Mouse (Mus musculus): ENCODE measurements around the gene Cask. TPM values are rescaled to one million over a fixed set of nuclear protein-coding genes. Genes with fewer than 3 reads are reported as not detected.

Gene Cask
- polyA plus RNA-seq, 1 experiment from 2014 or later: 22.8 TPM

GRCm38 (mm10) chrX:13484447-13484846, 366.7 kb downstream of the Cask start:
- Histone ChIP-seq H3K4me1 (ENCODE audit: control insufficient read depth, insufficient read depth, low read length) (no peaks in the 10 kb centered on the region), H3K4me3 (ENCODE audit: low read length) (no peak overlapping the region), H3K9me3 (ENCODE audit: control insufficient read depth, low read length) (peaks cover 6% of the 10 kb centered on the region; the same call in 1 of the 2 replicates), H3K4me2 (replicated peaks; ENCODE audit: low read depth, low read length) (no peak overlapping the region), H3K27ac (ENCODE audit: low read depth, low read length) (no peak overlapping the region), H3K36me3 (ENCODE audit: control insufficient read depth, insufficient read depth, low read length) (no peaks in the 10 kb centered on the region), H3K27me3 (ENCODE audit: control insufficient read depth, insufficient read depth, low read length) (no peaks in the 10 kb centered on the region), H3K9ac (ENCODE audit: low read depth, low read length) (no peak overlapping the region)
- no peak for ATAC-seq (ENCODE audit: low FRiP score, low TSS enrichment)

- 87% methylated on average over 1 of the region's 1 CpGs for WGBS
- Histone ChIP-seq H3K27me3 (ENCODE audit: control insufficient read depth, insufficient read depth, low read length) (no peaks in the 10 kb centered on the region; the same call in 1 of the 2 replicates), H3K4me3 (ENCODE audit: low read length) (no peak overlapping the region), H3K9me3 (ENCODE audit: control insufficient read depth, low read length) (peaks cover 6% of the 10 kb centered on the region; the same call in 1 of the 2 replicates), H3K27ac (ENCODE audit: low read depth, low read length) (no peak overlapping the region), H3K4me2 (replicated peaks; ENCODE audit: low read depth, low read length) (no peak overlapping the region), H3K36me3 (ENCODE audit: control insufficient read depth, insufficient read depth, low read length) (no peaks in the 10 kb centered on the region), H3K9ac (ENCODE audit: low read depth, low read length) (no peak overlapping the region), H3K4me1 (ENCODE audit: control insufficient read depth, insufficient read depth, low read length) (no peaks in the 10 kb centered on the region)
- no peak for ATAC-seq (ENCODE audit: low FRiP score, low TSS enrichment)
Measured at GRCm38 (mm10) chrX:13482576-13482975, 368.6 kb downstream of the Cask start.

- Histone ChIP-seq H3K36me3 (ENCODE audit: control insufficient read depth, insufficient read depth, low read length) (no peaks in the 10 kb centered on the region), H3K27me3 (ENCODE audit: control insufficient read depth, insufficient read depth, low read length) (no peaks in the 10 kb centered on the region; the same call in 1 of the 2 replicates), H3K4me1 (ENCODE audit: control insufficient read depth, insufficient read depth, low read length) (no peaks in the 10 kb centered on the region), H3K9ac (ENCODE audit: low read depth, low read length) (no peak overlapping the region), H3K9me3 (ENCODE audit: control insufficient read depth, low read length) (no peaks in the 10 kb centered on the region), H3K27ac (ENCODE audit: low read depth, low read length) (no peak overlapping the region), H3K4me3 (ENCODE audit: low read length) (no peak overlapping the region), H3K4me2 (replicated peaks; ENCODE audit: low read depth, low read length) (no peak overlapping the region)
- no peak for ATAC-seq (ENCODE audit: low FRiP score, low TSS enrichment)
Measured at GRCm38 (mm10) chrX:13479570-13479969, 371.6 kb downstream of the Cask start.

GRCm38 (mm10) chrX:13478298-13478697, 372.9 kb downstream of the Cask start:
- Histone ChIP-seq H3K4me3 (ENCODE audit: low read length) (no peak overlapping the region), H3K27me3 (ENCODE audit: control insufficient read depth, insufficient read depth, low read length) (no peaks in the 10 kb centered on the region; the same call in 1 of the 2 replicates), H3K9me3 (ENCODE audit: control insufficient read depth, low read length) (no peaks in the 10 kb centered on the region), H3K27ac (ENCODE audit: low read depth, low read length) (no peak overlapping the region), H3K4me1 (ENCODE audit: control insufficient read depth, insufficient read depth, low read length) (no peaks in the 10 kb centered on the region), H3K36me3 (ENCODE audit: control insufficient read depth, insufficient read depth, low read length) (no peaks in the 10 kb centered on the region), H3K4me2 (replicated peaks; ENCODE audit: low read depth, low read length) (no peak overlapping the region), H3K9ac (ENCODE audit: low read depth, low read length) (no peak overlapping the region)
- ATAC-seq (ENCODE audit: low FRiP score, low TSS enrichment): no peak
- 65% methylated on average over 5 of the region's 5 CpGs for WGBS

- H3K36me3 ChIP-seq (ENCODE audit: control insufficient read depth, insufficient read depth, low read length): no peaks in the 10 kb centered on the region
- no peak overlapping the region for H3K4me3 ChIP-seq (ENCODE audit: low read length)
- no peaks in the 10 kb centered on the region for H3K4me1 ChIP-seq (ENCODE audit: control insufficient read depth, insufficient read depth, low read length)
- H3K27me3 ChIP-seq (ENCODE audit: control insufficient read depth, insufficient read depth, low read length): no peaks in the 10 kb centered on the region; the same call in 1 of the 2 replicates
- H3K27ac ChIP-seq (ENCODE audit: low read depth, low read length): no peak overlapping the region
- ATAC-seq (ENCODE audit: low FRiP score, low TSS enrichment): no peak
- H3K4me2 ChIP-seq (replicated peaks; ENCODE audit: low read depth, low read length): no peak overlapping the region
- H3K9ac ChIP-seq (ENCODE audit: low read depth, low read length): no peak overlapping the region
- no peaks in the 10 kb centered on the region for H3K9me3 ChIP-seq (ENCODE audit: control insufficient read depth, low read length)
- WGBS: 68% methylated on average over 2 of the region's 2 CpGs
Measured at GRCm38 (mm10) chrX:13477596-13477995, 373.6 kb downstream of the Cask start.

- no peak for ATAC-seq (ENCODE audit: low FRiP score, low TSS enrichment)
- H3K36me3 ChIP-seq (ENCODE audit: control insufficient read depth, insufficient read depth, low read length): no peaks in the 10 kb centered on the region
Measured at GRCm38 (mm10) chrX:13475382-13475781, 375.8 kb downstream of the Cask start.

GRCm38 (mm10) chrX:13472751-13473225, 378.4 kb downstream of the Cask start:
- no peak for ATAC-seq (ENCODE audit: low FRiP score, low TSS enrichment)
- Histone ChIP-seq H3K4me3 (ENCODE audit: low read length) (no peak overlapping the region), H3K9ac (ENCODE audit: low read depth, low read length) (no peak overlapping the region), H3K27ac (ENCODE audit: low read depth, low read length) (no peak overlapping the region), H3K36me3 (ENCODE audit: control insufficient read depth, insufficient read depth, low read length) (no peaks in the 10 kb centered on the region), H3K4me2 (replicated peaks; ENCODE audit: low read depth, low read length) (no peak overlapping the region), H3K27me3 (ENCODE audit: control insufficient read depth, insufficient read depth, low read length) (no peaks in the 10 kb centered on the region; the same call in 1 of the 2 replicates), H3K4me1 (ENCODE audit: control insufficient read depth, insufficient read depth, low read length) (no peaks in the 10 kb centered on the region), H3K9me3 (ENCODE audit: control insufficient read depth, low read length) (no peaks in the 10 kb centered on the region)
- WGBS: 73% methylated on average over 4 of the region's 4 CpGs

More at GRCm38 (mm10) chrX:13475382-13475781, 375.8 kb downstream of the Cask start:
- no peaks in the 10 kb centered on the region for H3K4me1 ChIP-seq (ENCODE audit: control insufficient read depth, insufficient read depth, low read length)
- no peaks in the 10 kb centered on the region for H3K9me3 ChIP-seq (ENCODE audit: control insufficient read depth, low read length)
- no peaks in the 10 kb centered on the region; the same call in 1 of the 2 replicates for H3K27me3 ChIP-seq (ENCODE audit: control insufficient read depth, insufficient read depth, low read length)
- H3K4me3 ChIP-seq (ENCODE audit: low read length): no peak overlapping the region
- no peak overlapping the region for H3K4me2 ChIP-seq (replicated peaks; ENCODE audit: low read depth, low read length)
- WGBS: 67% methylated on average over 1 of the region's 1 CpGs
- H3K27ac ChIP-seq (ENCODE audit: low read depth, low read length): no peak overlapping the region
- no peak overlapping the region for H3K9ac ChIP-seq (ENCODE audit: low read depth, low read length)

GRCm38 (mm10) chrX:13471925-13472324, 379.2 kb downstream of the Cask start:
- Histone ChIP-seq H3K27me3 (ENCODE audit: control insufficient read depth, insufficient read depth, low read length) (no peaks in the 10 kb centered on the region), H3K9ac (ENCODE audit: low read depth, low read length) (no peak overlapping the region), H3K27ac (ENCODE audit: low read depth, low read length) (no peak overlapping the region), H3K36me3 (ENCODE audit: control insufficient read depth, insufficient read depth, low read length) (no peaks in the 10 kb centered on the region), H3K9me3 (ENCODE audit: control insufficient read depth, low read length) (no peaks in the 10 kb centered on the region), H3K4me3 (ENCODE audit: low read length) (no peak overlapping the region), H3K4me1 (ENCODE audit: control insufficient read depth, insufficient read depth, low read length) (no peaks in the 10 kb centered on the region), H3K4me2 (replicated peaks; ENCODE audit: low read depth, low read length) (no peak overlapping the region)
- no peak for ATAC-seq (ENCODE audit: low FRiP score, low TSS enrichment)
- 79% methylated on average over 3 of the region's 3 CpGs for WGBS

- Histone ChIP-seq H3K4me1 (ENCODE audit: control insufficient read depth, insufficient read depth, low read length) (no peaks in the 10 kb centered on the region), H3K4me3 (ENCODE audit: low read length) (no peak overlapping the region), H3K9ac (ENCODE audit: low read depth, low read length) (no peak overlapping the region), H3K27ac (ENCODE audit: low read depth, low read length) (no peak overlapping the region), H3K9me3 (ENCODE audit: control insufficient read depth, low read length) (no peaks in the 10 kb centered on the region), H3K27me3 (ENCODE audit: control insufficient read depth, insufficient read depth, low read length) (no peaks in the 10 kb centered on the region), H3K4me2 (replicated peaks; ENCODE audit: low read depth, low read length) (no peak overlapping the region), H3K36me3 (ENCODE audit: control insufficient read depth, insufficient read depth, low read length) (no peaks in the 10 kb centered on the region)
- 74% methylated on average over 9 of the region's 9 CpGs for WGBS
- no peak for ATAC-seq (ENCODE audit: low FRiP score, low TSS enrichment)
Measured at GRCm38 (mm10) chrX:13469160-13470116, 381.7 kb downstream of the Cask start.

All from kidney, embryonic 14.5 days (tissue).